Mouse (Mus musculus) forebrain, postnatal 0 days (tissue): ENCODE data around the gene Sipa1l2. TPM values are rescaled to one million over a fixed set of nuclear protein-coding genes. Genes with fewer than 3 reads are reported as not detected.

Source experiments
- ATAC-seq: fragments of 200-750 bp; cut with Nextera tagmentation; 2 replicates; pipeline ENCODE4 v1.8.0; 2017; ENCODE audit warnings: mild to moderate bottlenecking, moderate library complexity
- DNase-seq: peaks from one replicate; pipeline ENCODE4 v3.0.0-alpha.2; 2015
- H3K27ac ChIP-seq: fragments of 300-500 bp; sonication (generic); 2 replicates; pipeline ENCODE4 v1.5.1; 2014; ENCODE audit warnings: low read depth, mild to moderate bottlenecking, antibody characterized with exemption, low read length, moderate library complexity, mixed read lengths
- H3K27me3 ChIP-seq: fragments of 300-500 bp; sonication (generic); 2 replicates; pipeline ENCODE4 v1.6.1; 2014; ENCODE audit warnings: mild to moderate bottlenecking, low read length, mixed read lengths; ENCODE audit not compliant: insufficient read depth
- H3K36me3 ChIP-seq: fragments of 300-500 bp; sonication (generic); 2 replicates; pipeline ENCODE4 v1.6.1; 2014; ENCODE audit warnings: mild to moderate bottlenecking, moderate library complexity; ENCODE audit not compliant: insufficient read depth
- H3K4me1 ChIP-seq: fragments of 300-500 bp; sonication (generic); 2 replicates; pipeline ENCODE4 v1.6.1; 2014; ENCODE audit warnings: antibody characterized with exemption; ENCODE audit not compliant: insufficient read depth
- H3K4me2 ChIP-seq: fragments of 300-500 bp; sonication (generic); 2 replicates; pipeline ENCODE4 v1.6.1; 2014; ENCODE audit warnings: low read depth, mild to moderate bottlenecking, moderate library complexity
- H3K4me3 ChIP-seq: fragments of 300-500 bp; sonication (generic); 2 replicates; pipeline ENCODE4 v1.5.1; 2014; ENCODE audit warnings: low read depth, low read length, mixed read lengths
- H3K9ac ChIP-seq: fragments of 300-500 bp; sonication (generic); 2 replicates; pipeline ENCODE4 v1.6.1; 2014; ENCODE audit warnings: mild to moderate bottlenecking
- H3K9me3 ChIP-seq: fragments of 300-500 bp; sonication (generic); 2 replicates; pipeline ENCODE4 v1.6.1; 2016; ENCODE audit warnings: low read length
- CTCF ChIP-seq: sonication (generic); IDR thresholded peaks from 2 replicates; pipeline ENCODE4 v1.5.1; 2016; ENCODE audit warnings: antibody characterized with exemption, control low read depth, low read depth
- WGBS: fragments of 180-500 bp; shearing (Covaris S2); extraction: QIAGEN DNeasy Blood & Tissue Kit; methylation state at CpG from one replicate; pipeline ENCODE4 v1.1.7; 2014; 5-methylcytosine and 5-hydroxymethylcytosine counted together
- polyA plus RNA-seq: library from polyadenylated mRNA; unstranded; fragments of >200 nt; fragmentation: Nextera tagmentation; extraction: Ambion mirVana; gene quantifications from 2 replicates; pipeline ENCODE4 v1.2.1, GENCODE M21; 2015
- total RNA-seq: library from RNA; depleted of rRNA; stranded (reverse); fragments of >200 nt; gene quantifications from 2 replicates; pipeline ENCODE4 v1.2.3, GENCODE M21; 2014

Sipa1l2 gene
- total and polyA plus RNA-seq, 2 experiments from 2014 or later, result 10.6 to 44.3 TPM

DNA sequence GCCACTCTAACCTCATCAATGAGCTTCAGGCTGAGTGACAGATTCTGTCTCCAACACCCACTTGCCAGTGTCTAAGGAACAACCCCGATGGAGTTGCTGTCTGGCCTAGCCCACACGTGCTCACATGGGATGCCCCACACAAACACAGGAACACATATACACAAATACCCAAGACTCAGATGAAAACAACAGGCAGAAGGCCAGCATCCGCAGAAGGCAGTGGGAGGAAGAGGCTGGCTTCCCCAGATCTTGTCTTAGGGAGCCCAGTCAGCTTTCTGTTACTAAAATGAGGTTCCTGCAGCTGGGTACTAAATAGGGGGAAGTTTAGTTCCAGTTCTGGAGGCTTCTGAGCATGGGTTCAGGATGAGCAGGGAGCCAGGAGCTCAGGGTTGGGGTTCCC is 66.8 kb downstream of the Sipa1l2 start:
- H3K9ac ChIP-seq, result no peak overlapping the region
- H3K4me2 ChIP-seq, result no peak overlapping the region
- no peaks in the 10 kb centered on the region for H3K36me3 ChIP-seq
- H3K27me3 ChIP-seq, result no peaks in the 10 kb centered on the region
- ATAC-seq, result no peak
- TF ChIP-seq CTCF, result no peak
- no peak overlapping the region for H3K27ac ChIP-seq
- H3K4me3 ChIP-seq, result no peak overlapping the region
- peaks cover 7% of the 10 kb centered on the region; the same call in 1 of the 2 replicates for H3K4me1 ChIP-seq
- no peaks in the 10 kb centered on the region for H3K9me3 ChIP-seq
- DNase-seq, result no peak
- 69% methylated on average over 3 of the region's 3 CpGs for WGBS

DNA sequence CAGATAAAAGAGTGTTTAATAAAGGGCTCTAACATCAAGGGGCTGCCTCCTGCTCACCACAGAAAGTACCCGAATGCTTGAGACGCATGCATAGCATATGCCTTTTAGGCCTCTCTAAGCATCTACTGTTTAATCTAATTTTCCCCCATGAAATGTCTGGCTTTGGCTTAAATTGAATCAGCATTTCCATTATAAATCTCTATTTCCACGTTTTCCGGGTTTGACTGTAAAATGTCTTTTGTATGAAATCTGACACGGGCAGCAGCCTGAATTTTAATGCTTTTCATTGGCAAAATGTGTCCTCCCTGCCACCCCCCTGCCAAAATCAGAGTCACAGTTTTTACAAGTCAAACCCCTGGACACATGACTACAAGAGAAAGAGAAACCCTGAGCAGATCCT is 69.6 kb downstream of the Sipa1l2 start:
- WGBS, result 49% methylated on average over 5 of the region's 5 CpGs
- Histone ChIP-seq H3K4me1 (peaks cover 7% of the 10 kb centered on the region; the same call in 1 of the 2 replicates), H3K27me3 (no peaks in the 10 kb centered on the region), H3K27ac (no peak overlapping the region), H3K36me3 (no peaks in the 10 kb centered on the region), H3K9ac (no peak overlapping the region), H3K4me2 (no peak overlapping the region), H3K4me3 (no peak overlapping the region), H3K9me3 (no peaks in the 10 kb centered on the region)
- no peak for TF ChIP-seq CTCF
- DNase-seq (no peak), ATAC-seq (no peak)

- WGBS, result 73% methylated on average over 10 of the region's 10 CpGs
- H3K9ac ChIP-seq, result no peak overlapping the region
- TF ChIP-seq CTCF, result no peak
Observed at GRCm38 (mm10) chr8:125498508-125498907, 71.1 kb downstream of the Sipa1l2 start.

GRCm38 (mm10) chr8:125495545-125495944 is 74.1 kb downstream of the Sipa1l2 start:
- Histone ChIP-seq H3K9me3 (no peaks in the 10 kb centered on the region), H3K27ac (no peak overlapping the region), H3K4me1 (no peaks in the 10 kb centered on the region), H3K27me3 (no peaks in the 10 kb centered on the region), H3K4me3 (no peak overlapping the region), H3K9ac (no peak overlapping the region), H3K36me3 (peaks cover 18% of the 10 kb centered on the region), H3K4me2 (no peak overlapping the region)
- no peak for ATAC-seq
- no peak for TF ChIP-seq CTCF
- no peak for DNase-seq
- 63% methylated on average over 2 of the region's 2 CpGs for WGBS

More at GRCm38 (mm10) chr8:125498508-125498907, 71.1 kb downstream of the Sipa1l2 start:
- Histone ChIP-seq H3K4me1 (no peaks in the 10 kb centered on the region), H3K27me3 (no peaks in the 10 kb centered on the region), H3K27ac (no peak overlapping the region), H3K36me3 (no peaks in the 10 kb centered on the region), H3K4me3 (no peak overlapping the region), H3K4me2 (no peak overlapping the region), H3K9me3 (no peaks in the 10 kb centered on the region)
- DNase-seq (no peak), ATAC-seq (peak; percentile 32; the same call in 1 of the 2 replicates)

GRCm38 (mm10) chr8:125493254-125493815 is 76.3 kb downstream of the Sipa1l2 start:
- TF ChIP-seq CTCF, result no peak
- Histone ChIP-seq H3K4me1 (no peaks in the 10 kb centered on the region), H3K4me3 (no peak overlapping the region), H3K9me3 (no peaks in the 10 kb centered on the region), H3K27me3 (no peaks in the 10 kb centered on the region), H3K4me2 (no peak overlapping the region), H3K27ac (no peak overlapping the region), H3K36me3 (peaks cover 26% of the 10 kb centered on the region), H3K9ac (no peak overlapping the region)
- no peak for DNase-seq
- WGBS, result 48% methylated on average over 6 of the region's 6 CpGs
- no peak for ATAC-seq

GRCm38 (mm10) chr8:125492416-125492815 is 77.2 kb downstream of the Sipa1l2 start:
- 80% methylated on average over 11 of the region's 11 CpGs for WGBS
- H3K27ac ChIP-seq, result no peak overlapping the region
- no peak overlapping the region for H3K9ac ChIP-seq
- H3K4me1 ChIP-seq, result no peaks in the 10 kb centered on the region
- H3K9me3 ChIP-seq, result no peaks in the 10 kb centered on the region
- no peak for TF ChIP-seq CTCF
- H3K36me3 ChIP-seq, result peaks cover 26% of the 10 kb centered on the region
- no peaks in the 10 kb centered on the region for H3K27me3 ChIP-seq
- ATAC-seq (no peak), DNase-seq (no peak)
- H3K4me3 ChIP-seq, result no peak overlapping the region
- H3K4me2 ChIP-seq, result no peak overlapping the region

DNA sequence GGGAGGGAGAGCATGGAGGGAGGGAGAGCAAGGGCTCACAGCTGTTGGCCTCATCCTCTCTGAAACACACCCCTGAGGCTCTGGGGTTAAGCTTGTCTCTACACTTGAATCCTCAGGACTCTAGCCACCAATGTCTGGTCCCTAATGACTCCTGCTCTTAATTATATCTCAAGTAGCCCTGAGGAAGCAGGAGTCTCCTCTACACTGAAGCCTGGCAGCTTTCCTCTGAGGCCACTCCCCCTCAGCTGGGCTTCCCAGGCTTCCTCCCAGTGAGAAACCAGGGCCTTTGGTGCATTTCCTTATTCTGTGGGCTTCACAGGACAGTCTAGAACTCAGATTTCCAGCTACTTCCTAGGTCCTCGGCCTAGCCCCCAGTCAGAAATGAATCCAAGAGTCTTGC is 80.9 kb downstream of the Sipa1l2 start:
- H3K9ac ChIP-seq, result no peak overlapping the region

More for the DNA sequence above, 80.9 kb downstream of the Sipa1l2 start:
- no peaks in the 10 kb centered on the region for H3K9me3 ChIP-seq
- no peak for DNase-seq
- H3K27ac ChIP-seq, result no peak overlapping the region
- H3K4me1 ChIP-seq, result 0 out of 2 replicates have a peak, but pooled peaks cover 8% of the 10 kb centered on the region
- H3K36me3 ChIP-seq, result peaks cover 26% of the 10 kb centered on the region
- no peak for TF ChIP-seq CTCF
- no peak for ATAC-seq
- no peaks in the 10 kb centered on the region for H3K27me3 ChIP-seq
- no peak overlapping the region for H3K4me3 ChIP-seq
- WGBS, result 64% methylated on average over 1 of the region's 1 CpGs
- H3K4me2 ChIP-seq, result no peak overlapping the region
